Mouse (Mus musculus) spleen, postnatal 36 days (tissue): ENCODE measurements around the gene Zap70.
"Not testable (repeated sequence)": the region's sequence is repeated elsewhere in the genome, so short reads cannot be mapped to it uniquely, and the experiment has no call there.

ENCODE experiments used
- DNase-seq, 2 experiments: peaks; one replicate each; pipeline ENCODE4 v3.0.0; 2022; ENCODE audit warnings: low spot score in 2 of 2, mixed read lengths in 1 of 2

Gene Zap70

DNA sequence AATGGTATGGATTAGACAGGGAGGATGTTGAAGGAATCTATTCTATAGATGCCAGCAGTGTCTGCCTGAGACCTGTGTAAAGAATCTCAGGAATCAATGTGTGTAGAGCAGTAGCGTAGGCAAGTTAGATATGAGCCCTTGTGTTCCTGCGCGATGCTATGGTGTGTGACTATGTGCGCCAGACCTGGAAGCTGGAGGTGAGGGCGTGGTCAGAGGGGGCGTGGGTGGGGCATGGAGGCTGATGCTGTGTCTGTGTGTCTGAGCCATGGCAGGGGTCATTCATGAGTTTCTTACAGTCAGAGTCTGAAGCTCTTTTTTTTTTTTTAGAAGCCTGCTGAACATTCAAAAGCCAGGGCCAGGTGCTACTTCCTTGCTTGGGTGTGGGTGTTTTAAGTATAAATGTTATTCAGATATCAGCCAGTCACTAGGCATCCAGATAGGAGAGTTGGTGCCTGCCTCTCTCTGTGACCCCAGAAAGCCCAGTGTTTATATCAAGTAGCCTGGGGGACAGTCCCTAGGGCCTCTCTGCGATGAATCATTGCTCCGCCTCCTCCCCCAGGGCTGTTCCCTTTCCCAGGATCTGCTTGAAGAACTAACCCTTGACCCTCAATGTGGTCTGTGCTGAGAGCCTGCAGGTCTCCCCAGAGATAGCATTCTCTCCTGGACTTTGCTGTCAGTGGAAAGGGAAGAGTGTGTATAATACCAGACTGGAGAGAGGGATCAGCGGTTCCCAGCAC, 10.8 kb downstream of the Zap70 start:
- DNase-seq: no peak

DNA sequence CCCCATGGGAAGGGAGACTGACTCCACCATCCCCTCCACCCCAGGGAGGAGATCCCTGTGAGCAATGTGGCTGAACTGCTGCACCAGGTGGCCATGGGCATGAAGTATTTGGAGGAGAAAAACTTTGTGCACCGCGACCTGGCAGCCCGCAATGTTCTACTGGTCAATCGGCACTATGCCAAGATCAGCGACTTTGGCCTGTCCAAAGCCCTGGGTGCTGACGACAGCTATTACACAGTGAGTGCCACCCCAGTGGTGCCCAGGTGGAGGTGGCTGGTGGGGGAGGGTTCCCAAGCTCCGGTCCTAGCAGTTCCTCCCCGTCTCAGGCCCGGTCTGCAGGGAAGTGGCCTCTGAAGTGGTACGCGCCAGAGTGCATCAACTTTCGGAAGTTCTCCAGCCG, 19.2 kb downstream of the Zap70 start:
- DNase-seq: no peak

DNA sequence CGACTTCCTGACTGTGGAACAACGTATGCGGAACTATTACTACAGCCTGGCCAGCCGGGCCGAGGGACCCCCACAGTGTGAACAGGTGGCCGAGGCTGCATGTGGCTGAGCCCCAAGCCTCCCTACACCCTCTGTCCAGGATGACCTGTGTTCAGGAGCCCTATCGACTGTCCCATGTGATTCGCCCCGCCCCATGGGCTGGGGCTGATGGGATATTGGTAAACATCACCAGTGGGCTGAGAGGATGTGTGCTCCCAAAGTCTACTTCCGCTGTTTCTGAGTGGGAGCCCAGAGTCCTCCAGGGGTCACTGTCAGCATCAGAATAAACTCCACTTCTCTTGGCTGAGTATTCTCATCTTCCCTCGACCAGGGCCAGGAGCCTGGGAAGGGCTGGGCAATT, 20.9 kb downstream of the Zap70 start:
- no peak for DNase-seq

DNA sequence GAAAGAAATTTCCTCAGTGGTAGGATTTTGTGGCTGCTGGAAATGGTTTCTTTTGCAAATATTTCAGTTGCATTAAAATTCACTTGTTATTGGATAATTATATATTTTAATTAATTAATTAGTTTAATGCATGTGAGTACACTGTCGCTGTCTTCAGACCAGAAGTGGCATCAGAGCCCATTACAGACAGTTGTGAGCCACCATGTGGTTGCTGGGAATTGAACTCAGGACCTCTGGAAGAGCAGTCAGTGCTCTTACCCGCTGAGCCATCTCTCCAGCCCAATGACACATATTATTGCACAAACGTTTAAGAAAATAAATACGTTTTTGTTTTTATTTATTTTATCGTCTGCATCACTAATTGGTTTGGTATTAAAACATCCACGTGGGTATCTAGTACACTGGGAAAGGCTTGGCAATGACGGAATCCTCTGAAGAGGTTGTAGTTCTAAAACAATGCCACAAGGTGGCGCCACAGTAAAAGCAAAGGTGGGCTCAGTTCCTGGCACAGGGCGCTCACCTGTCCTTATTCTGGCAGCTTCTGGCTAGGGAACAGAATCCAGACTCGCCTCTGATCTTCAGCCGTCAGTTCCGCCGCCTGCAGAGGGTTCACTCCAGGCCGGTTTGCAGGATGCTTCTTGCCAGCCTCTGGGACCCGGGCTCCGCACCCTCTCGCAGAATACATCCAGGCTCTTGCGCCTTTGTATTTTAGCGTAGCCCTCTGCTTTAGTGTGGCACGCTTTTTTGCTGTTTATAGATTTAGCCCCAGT, 23.0 kb downstream of the Zap70 start:
- DNase-seq: peak; percentile 49 to 63

DNA sequence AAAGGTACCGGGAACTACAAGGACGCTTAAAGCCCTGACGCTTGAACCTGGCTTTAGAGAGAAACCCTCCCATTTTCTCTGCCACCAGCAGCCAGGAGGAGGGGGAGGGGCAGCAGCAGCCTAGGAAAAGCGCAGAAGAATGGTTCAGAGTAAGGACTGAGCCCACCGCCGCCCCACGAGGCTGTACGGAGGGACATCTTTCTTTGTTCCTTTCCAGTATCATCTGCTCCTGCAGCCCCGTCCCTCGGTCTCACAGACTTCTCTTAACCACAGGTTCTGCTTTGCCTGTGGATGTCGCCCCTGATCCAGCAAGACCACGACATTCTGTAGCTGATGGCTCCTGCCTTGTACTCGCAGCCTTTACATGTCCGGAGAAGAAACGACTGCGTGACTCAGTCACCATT, 23.6 kb downstream of the Zap70 start:
- no peak for DNase-seq

DNA sequence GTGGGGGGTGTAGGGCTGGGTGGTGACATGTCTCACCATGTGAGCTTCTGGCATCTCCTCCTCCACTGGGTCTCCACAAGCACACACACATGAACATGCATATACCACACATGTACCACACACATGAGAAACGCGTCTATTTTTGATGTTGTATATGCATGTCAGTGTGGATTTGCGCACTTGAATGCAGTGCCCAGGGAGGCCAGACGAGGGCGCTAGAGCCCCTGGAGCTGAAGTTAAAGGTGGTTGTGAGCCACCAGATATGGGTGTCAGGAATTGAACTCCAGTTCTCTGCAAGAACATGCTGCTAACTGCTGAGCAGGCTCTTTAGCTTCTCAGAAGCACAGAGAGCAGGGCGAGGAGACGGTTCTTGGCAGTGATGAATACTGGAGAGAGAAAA, 24.8 kb downstream of the Zap70 start:
- no peak for DNase-seq

DNA sequence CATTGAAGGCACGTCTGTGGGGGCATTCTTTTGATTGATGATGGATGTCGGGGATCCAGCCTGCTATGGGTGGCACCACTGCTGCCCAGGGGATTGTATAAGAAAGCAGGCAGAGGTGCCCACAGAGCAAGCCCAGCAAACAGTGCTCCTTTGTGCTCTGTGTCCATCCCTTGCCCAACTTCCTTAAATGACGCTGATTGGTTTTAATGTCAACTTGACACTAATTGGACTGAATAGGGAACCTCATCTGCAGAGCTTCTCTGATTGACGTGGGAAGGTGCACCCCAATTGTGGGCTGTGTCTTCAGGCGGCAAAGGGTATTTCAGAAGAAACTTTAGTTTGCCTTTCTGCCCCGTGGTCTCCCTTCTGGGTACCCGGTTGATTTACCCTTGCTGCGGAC, 27.8 kb downstream of the Zap70 start:
- no peak for DNase-seq

DNA sequence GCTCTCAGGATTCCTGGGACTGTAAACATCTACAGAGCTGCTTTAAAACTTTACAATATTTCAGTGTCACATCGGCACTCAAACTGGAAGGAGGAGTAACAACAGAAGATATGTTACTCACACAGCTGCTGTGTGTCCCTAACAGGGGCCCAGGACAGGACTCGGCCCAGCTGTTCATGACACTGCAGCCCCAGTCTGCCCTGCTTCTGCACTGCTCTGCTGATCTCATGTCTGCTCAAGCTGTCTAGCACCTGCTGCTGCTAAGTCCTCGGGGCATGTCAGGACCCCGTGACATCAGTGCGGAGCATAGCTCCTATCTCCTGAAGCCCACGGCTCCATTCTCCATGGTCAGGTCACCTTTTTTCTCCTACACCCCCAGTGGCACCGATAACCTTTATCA, 35.1 kb downstream of the Zap70 start:
- peak in 1 of 2 experiments; percentile 20 for DNase-seq

DNA sequence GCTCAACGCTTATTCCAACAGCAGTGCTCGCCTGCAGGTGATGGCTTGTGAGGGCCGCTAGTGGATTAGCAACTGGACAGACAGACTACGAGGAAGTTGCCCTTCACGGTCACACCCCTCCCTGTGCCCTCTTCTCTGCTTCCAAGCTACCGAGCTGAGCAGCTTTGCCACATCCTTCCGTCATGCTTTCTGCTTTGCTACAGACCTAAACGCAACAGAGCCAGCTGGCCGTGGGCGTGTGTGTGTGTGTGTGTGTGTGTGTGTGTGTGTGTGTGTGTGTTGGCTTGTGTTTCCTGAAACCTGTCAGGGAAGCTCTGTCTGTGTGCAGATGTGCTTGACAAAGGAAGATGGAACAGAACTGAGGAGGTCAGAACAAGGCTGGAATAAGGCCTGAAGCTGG, 35.9 kb downstream of the Zap70 start:
- DNase-seq: peak; percentile 61 to 66

DNA sequence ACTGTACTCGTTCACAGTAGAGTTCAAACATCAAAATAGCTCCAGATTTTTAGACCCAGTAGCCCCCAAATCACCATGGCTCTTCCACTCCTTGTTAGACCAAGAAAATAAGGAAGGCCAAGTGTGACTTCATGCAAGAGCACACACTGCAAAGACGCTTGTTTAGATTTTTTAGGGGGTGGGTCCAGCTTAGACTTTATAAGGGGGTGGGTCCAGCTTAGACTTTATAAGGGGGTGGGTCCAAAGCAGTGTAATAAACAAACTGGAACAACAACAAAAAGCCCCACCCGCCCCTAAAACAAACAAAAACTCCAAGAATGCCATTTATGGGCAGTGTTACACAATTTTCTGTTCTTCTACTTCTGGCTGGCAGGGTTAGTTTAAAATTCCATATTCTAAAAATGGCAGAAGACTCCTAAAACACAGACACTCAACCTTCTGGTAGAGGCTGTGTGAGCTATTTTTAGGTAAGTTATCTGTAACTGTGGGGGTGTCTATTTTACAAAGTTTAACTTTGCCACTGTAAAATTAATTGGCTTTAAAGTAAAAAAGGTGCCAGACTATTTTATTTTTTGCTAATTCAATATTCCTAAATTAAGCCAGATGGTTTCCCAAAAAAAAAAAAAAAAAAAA, 38.9 kb downstream of the Zap70 start:
- DNase-seq: no peak

DNA sequence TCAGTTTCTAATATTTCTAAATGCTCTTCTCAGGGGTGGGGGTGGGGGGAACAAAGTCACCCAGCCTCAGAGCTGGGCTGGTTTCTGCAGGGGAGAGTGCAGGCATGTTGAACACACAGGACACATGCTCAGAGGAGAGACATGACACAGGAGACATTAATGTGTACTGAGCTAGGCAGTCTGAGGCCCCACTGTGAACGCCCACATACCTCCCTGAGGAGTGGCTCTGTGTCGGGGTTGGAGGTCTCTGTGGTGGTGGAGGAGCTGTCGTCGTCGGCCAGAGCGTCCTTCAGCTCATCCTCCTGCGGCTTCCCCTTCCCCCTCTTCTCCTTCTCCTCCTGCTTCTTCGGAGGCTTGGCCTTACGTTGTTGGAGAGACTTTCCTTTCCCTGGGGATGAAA, 42.7 kb downstream of the Zap70 start:
- DNase-seq: no peak

DNA sequence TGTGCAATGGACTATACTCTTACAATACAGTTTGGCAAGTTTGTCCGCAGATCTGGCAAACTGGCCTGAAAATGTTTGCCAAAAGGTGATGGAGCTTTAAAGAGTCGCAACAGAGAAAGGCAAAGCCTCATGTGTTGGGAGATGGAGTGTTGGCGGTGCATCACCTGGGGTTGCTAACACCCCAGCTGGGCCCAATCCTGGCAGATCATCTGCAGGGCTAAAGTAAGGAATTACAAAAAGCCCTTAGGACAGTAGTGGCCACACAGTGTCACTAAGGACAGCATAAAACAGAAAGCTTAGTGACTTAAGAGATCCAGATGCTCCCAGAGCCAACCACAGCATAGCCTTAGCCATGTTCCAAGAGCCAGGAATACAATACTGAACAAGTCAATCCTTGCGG, 43.2 kb downstream of the Zap70 start:
- no peak for DNase-seq

DNA sequence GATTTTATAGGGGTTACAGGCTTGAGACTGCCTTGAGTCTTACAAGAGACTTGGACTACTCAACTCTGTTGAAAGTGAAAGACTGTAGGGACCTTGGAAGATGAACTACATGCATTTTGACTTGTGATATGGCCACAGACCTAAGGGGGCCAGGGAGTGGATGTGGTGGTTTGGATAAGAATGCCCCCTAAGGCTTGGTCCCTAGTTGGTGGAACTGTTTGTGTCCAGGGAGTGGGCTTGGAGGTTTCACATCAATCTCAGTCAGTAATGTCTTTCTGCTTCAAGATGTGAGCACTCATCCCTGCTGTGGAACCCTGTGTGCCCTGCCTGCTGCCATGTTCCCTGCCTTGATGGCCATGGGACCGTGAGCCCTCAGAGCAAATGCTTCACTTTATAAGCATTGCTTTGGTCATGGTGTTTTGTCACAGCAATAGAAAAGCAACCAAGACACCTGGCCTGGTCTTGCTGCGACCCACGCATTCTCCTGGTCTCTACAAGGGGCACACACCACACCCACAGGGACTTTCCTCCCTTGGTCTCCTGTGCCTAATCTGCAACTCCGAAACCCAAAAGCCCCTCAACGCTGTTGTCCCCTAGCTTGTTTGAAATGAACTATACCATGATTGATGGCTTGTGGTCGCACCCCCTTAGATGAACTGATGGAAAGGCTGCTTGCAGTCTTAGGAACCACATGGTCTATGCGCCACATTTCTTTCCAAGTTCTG, 44.7 kb downstream of the Zap70 start:
- DNase-seq: no peak

DNA sequence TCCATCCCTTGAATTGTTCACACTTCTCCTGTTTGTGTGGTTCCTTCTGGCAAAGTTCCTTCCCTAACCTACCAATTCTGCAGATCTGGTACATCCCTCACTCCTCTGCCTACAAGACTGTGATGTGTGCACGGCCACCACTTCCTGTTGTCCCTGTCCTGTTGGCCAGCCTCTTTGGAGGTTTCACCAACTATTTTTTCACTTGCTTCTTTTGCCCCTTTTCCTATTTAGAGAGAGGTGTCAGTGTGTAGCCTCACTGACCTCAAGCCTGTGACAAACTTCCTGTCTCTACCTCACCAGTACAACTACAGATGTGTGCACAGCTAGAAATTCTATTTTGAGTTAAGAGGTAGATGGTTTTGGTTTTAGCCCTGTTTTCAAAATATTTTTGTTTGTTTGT, 45.5 kb downstream of the Zap70 start:
- DNase-seq: no peak

DNA sequence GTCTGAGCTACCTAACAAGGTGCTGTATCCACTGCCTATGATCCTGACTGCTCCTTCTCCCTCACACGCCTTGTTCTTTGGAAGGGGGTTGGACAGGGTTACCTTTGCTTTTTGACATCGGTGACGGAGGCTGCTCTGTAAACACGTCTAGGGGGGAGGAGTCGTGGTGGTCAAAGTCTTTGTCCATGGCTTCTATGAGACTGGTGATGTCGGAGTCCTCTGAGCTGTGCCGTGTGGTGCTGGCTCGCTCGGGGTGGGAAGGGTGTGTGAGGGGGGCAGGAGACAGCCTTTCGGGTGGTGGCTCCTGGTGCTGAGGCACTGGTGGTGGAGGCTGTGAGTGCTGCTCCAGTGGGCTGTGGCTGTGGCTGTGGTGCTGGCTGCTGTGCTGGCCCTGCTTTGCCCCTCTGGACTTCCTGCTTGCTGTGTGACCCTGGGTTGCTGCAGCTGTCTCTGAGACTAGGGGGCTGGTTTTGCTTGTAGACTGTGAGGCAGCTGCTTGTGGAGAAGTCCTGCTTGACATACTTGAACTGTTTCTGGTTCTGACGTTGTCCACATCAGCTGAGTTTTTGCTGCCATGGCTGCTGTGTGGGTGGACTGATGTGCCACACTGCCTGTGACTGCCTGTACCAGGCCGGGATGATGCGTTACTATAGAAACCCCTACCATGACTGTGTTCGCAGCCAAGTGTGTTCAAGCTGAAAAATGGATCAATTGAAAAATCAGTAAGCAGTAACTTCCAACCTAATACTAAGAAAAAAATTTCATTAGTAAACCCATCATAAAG, 46.4 kb downstream of the Zap70 start:
- no peak for DNase-seq

DNA sequence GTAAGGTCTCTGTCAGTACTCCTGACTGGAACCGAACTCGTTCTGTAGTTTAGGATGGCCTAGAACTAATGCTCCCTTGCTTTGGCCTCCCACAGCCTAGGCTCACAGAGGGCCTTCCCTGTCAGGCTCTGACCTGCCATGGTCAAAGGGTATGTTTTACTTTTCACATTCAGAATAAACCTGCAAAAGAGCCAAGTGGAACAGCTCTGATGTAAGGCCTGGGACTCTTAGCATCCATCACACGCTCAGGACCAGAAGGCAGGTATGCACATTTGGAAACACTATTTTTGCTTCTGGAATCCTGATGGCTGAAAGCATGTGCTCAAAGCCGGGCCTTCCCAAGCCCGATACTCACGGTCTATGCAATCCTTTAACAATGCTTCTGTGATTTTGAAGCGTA, 50.2 kb downstream of the Zap70 start:
- no peak for DNase-seq

DNA sequence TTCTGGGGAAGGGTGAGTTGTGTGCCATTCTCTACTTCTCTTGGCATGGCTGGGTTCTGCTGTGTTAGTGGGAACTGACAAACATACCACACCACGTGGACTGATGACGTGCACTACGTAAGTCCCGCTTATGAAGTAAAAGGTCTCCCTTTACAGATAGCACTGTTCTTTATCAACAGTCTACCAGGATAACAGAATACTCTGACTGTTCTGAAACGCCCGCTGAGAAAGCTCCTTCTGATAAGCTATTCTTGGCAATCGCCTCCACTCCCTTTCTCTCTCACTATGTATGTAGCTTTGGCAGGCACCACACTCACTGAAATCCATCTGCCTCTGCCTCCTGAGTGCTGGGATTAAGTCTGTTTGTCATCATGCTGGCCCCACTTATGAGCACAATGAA, 51.8 kb downstream of the Zap70 start:
- DNase-seq: no peak

DNA sequence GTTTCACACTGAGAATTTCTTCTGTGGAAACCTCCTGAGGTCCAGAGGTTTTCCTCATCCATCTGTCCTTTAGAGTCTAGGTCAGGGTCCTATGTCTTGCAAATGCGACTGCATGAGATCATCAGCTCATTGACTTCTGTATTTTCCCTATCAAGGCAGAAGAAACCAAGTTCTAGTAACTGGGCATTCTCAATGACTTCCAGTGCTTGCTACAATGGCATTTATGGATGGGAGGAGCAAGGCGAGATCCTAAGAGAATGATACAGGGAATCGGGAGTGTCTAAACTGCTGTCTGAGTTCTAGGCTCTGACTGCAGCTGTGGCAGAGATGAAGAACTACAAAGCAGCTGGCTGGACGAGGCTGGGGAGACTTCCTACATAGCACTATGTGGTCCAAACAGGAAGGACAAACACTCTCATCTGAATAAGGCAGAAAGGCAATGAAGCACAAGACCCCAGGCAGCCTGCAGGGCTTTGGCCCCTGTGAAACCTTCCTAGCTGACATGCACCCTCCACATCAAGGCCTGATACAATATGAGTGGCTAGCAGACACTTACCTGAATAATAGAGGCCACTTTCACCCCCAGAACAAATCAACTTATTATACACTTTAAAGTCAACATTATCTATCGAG, 52.8 kb downstream of the Zap70 start:
- DNase-seq: no peak

DNA sequence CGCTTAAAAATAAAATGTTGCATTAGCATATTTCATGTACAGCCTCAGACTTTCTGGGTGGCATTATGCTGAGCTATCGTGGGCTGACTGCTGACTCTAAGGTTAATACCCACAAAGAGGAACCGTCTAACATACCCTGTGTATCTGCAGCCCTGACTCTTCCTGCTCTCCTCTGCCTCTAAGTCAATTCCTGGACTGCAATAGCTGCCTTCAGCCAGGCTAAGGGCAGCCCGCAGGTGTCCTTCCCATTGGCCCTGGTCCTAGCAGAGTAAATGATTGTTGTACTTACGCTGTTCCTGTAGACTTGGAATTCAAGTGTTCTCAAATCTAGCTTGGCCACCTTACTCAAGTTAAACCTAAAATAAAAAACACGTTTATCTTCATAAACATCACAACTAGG, 53.6 kb downstream of the Zap70 start:
- DNase-seq: no peak

DNA sequence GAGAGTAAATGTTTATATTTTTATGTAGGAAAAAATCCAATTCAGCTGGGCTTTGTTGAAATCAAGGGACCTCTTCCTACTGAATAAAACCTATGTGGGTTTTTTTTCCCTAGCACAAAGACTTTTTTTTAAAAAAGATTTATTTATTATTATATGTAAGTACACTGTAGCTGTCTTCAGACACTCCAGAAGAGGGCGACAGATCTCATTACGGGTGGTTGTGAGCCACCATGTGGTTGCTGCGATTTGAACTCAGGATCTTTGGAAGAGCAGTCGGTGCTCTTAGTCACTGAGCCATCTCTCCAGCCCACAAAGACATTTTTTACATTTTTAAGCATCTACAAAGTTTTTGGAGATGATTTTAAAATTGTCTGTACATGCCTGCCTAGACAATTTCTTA, 60.3 kb downstream of the Zap70 start:
- not testable (repeated sequence) for DNase-seq

DNA sequence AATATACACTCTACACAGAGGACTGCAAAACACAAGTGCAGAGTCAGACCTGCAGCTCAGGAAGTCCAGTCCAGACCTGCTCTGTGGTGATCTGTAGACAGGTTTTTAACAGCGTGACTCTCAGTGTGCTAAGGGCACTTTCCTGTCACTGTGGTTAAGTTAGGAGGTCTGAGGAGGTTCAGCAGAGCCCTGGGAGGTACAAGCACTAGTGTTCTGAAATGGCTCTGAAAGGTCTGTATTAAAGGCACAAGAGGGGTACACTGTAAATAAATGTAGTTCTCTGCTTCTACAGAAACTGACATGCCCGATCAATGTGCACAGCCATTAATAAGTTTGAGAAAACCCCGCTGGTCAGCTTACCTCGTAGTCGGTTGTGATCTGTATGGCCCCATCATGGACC, 62.8 kb downstream of the Zap70 start:
- no peak for DNase-seq
